Mouse (Mus musculus): Measurements from ENCODE around the gene Samd10. TPM values are rescaled to one million over a fixed set of nuclear protein-coding genes. Genes with fewer than 3 reads are reported as not detected.

The Samd10 gene
- polyA plus RNA-seq, 1 experiment from 2014 or later, result 90.1 TPM

DNA sequence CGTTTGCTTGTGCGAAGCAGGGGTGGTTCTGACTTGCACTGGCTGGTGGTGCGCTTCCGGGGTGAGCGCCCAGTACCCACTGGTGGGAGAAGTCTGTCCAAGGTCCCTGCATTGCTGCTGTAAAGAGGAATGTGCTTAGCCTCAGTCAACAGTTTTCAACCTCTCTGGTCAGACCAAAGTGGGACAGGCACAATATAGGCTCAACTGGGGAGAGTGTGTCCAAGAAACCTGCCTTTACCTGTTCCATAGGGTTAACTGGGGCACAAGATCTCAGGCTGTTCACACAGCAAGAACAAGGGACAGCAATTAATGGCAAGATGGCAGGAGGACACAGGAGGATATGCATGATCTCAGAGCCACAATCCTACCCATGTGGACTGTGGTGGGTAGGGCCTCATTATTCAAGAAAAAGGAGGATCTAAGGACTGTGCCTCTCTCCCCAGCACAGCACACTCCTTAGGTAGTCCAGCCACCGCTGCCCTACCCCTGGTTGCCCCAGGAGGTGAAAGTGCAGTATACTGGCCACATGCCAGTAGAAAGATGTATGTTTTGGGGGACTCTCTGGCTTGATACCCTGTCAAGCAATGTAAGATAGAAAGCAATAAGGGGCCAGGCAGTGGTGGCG is 24.0 kb downstream of the Samd10 start:
- Histone ChIP-seq H3K4me3 (ENCODE audit: low read depth, low read length) (no peak overlapping the region), H3K27me3 (ENCODE audit: control insufficient read depth, insufficient read depth, low read length) (no peaks in the 10 kb centered on the region), H3K9me3 (ENCODE audit: control insufficient read depth, low read length) (no peaks in the 10 kb centered on the region), H3K27ac (ENCODE audit: low read depth, low read length) (no peak overlapping the region), H3K9ac (ENCODE audit: low read length) (no peak overlapping the region), H3K4me2 (ENCODE audit: low read depth) (no peak overlapping the region), H3K36me3 (ENCODE audit: control insufficient read depth, insufficient read depth, low read length) (no peaks in the 10 kb centered on the region), H3K4me1 (ENCODE audit: control insufficient read depth, insufficient read depth, low read length) (no peaks in the 10 kb centered on the region)
- DNase-seq (ENCODE audit: low spot score) (no peak), ATAC-seq (ENCODE audit: insufficient read depth, low FRiP score, low TSS enrichment) (no peak)
- WGBS, result 94% methylated on average over 7 of the region's 7 CpGs

GRCm38 (mm10) chr2:181573961-181574360 is 25.1 kb downstream of the Samd10 start:
- H3K36me3 ChIP-seq (ENCODE audit: control insufficient read depth, insufficient read depth, low read length), result no peaks in the 10 kb centered on the region
- no peak overlapping the region for H3K9ac ChIP-seq (ENCODE audit: low read length)
- no peaks in the 10 kb centered on the region for H3K27me3 ChIP-seq (ENCODE audit: control insufficient read depth, insufficient read depth, low read length)
- H3K9me3 ChIP-seq (ENCODE audit: control insufficient read depth, low read length), result no peaks in the 10 kb centered on the region
- no peaks in the 10 kb centered on the region for H3K4me1 ChIP-seq (ENCODE audit: control insufficient read depth, insufficient read depth, low read length)
- 97% methylated on average over 9 of the region's 9 CpGs for WGBS
- no peak for DNase-seq (ENCODE audit: low spot score)
- no peak for ATAC-seq (ENCODE audit: insufficient read depth, low FRiP score, low TSS enrichment)
- no peak overlapping the region for H3K4me3 ChIP-seq (ENCODE audit: low read depth, low read length)
- no peak overlapping the region for H3K4me2 ChIP-seq (ENCODE audit: low read depth)
- H3K27ac ChIP-seq (ENCODE audit: low read depth, low read length), result no peak overlapping the region

DNA sequence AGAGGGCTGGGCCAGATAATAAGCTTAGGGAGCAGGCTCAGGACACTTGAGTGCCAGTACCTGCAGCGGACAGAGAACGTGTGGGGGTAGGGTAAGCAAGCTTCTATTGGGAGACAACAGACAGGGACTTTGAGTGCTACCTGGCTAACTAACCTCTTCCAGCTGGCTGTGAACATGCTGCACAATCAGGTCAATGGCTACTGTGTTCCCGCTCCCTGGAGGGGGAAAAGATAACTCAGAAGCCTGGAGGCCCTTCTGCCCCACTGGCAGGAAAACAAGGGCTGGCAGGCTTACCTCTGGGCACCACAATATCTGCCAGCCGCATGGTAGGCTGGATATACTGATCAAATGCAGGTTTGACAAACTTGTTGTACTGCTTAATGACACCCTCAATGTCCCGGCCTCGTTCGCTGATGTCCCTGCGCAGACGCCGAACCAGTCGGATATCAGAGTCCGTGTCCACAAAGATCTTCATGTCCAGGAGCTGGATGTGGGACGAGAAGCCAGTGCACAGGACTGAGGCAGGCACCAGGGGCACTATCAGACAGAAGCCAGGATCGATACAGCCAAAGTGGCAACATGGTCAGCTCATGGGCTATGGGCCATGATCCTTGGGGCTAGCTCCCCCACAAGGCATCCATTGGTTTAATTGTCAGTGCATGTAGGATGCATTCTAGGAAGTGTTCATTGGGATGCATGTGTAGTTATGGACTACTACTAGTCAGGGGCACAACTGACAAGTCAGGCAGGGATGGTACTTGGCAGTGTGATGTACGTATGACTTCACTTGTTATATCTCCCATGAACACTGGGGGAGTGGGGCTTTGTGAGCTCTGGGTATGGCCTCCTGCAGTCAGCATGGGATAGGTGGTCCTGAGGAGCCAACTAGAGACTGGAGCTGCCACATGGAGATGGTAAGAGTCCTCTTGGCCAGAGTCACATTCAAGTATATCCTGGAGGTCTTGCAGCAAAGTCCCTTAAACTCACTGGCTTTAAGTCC is 25.8 kb downstream of the Samd10 start:
- Histone ChIP-seq H3K4me1 (ENCODE audit: control insufficient read depth, insufficient read depth, low read length) (no peaks in the 10 kb centered on the region), H3K27ac (ENCODE audit: low read depth, low read length) (no peak overlapping the region), H3K27me3 (ENCODE audit: control insufficient read depth, insufficient read depth, low read length) (no peaks in the 10 kb centered on the region), H3K4me2 (ENCODE audit: low read depth) (no peak overlapping the region), H3K9me3 (ENCODE audit: control insufficient read depth, low read length) (no peaks in the 10 kb centered on the region), H3K9ac (ENCODE audit: low read length) (no peak overlapping the region), H3K36me3 (ENCODE audit: control insufficient read depth, insufficient read depth, low read length) (no peaks in the 10 kb centered on the region), H3K4me3 (ENCODE audit: low read depth, low read length) (no peak overlapping the region)
- ATAC-seq (ENCODE audit: insufficient read depth, low FRiP score, low TSS enrichment) (no peak), DNase-seq (ENCODE audit: low spot score) (no peak)
- 91% methylated on average over 15 of the region's 15 CpGs for WGBS

DNA sequence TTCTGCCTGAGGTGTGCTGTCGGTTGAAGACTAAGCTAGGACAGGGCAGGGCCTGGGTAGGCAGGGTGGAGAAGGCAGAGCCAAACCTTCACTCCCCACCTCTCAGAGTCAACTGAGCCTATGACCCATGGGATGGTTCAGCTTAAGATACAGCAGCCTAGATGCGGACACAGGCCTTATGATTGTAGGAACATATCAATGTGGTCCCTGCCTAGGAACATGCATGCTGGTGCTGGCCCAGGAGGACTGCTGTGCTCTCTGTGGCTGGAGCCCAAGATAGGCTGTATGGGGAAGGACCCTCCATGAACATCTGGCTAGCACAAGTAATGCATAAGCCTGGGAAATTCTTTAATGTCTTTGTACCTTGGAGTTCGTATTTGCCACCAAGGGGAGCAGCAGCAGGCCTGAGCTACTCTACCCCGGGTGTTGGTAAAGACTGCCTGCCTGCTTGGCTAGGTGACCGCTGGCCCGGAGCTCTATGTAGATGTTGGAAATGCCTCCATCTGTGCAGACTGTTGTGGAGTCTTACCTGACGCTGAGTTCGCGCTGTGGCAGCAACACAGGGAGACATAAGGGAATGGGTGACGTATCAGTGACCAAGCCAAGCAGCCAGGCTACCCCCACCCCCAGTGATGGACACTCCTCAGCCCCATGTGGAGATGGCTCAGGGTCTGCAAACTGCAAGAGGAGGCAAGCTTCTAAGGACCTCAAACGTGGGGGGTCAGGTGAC is 26.9 kb downstream of the Samd10 start:
- Histone ChIP-seq H3K9me3 (ENCODE audit: control insufficient read depth, low read length) (no peaks in the 10 kb centered on the region), H3K27ac (ENCODE audit: low read depth, low read length) (no peak overlapping the region), H3K4me1 (ENCODE audit: control insufficient read depth, insufficient read depth, low read length) (no peaks in the 10 kb centered on the region), H3K4me3 (ENCODE audit: low read depth, low read length) (no peak overlapping the region), H3K27me3 (ENCODE audit: control insufficient read depth, insufficient read depth, low read length) (no peaks in the 10 kb centered on the region), H3K4me2 (ENCODE audit: low read depth) (no peak overlapping the region), H3K9ac (ENCODE audit: low read length) (no peak overlapping the region), H3K36me3 (ENCODE audit: control insufficient read depth, insufficient read depth, low read length) (no peaks in the 10 kb centered on the region)
- DNase-seq (ENCODE audit: low spot score) (no peak), ATAC-seq (ENCODE audit: insufficient read depth, low FRiP score, low TSS enrichment) (no peak)
- 89% methylated on average over 11 of the region's 11 CpGs for WGBS

DNA sequence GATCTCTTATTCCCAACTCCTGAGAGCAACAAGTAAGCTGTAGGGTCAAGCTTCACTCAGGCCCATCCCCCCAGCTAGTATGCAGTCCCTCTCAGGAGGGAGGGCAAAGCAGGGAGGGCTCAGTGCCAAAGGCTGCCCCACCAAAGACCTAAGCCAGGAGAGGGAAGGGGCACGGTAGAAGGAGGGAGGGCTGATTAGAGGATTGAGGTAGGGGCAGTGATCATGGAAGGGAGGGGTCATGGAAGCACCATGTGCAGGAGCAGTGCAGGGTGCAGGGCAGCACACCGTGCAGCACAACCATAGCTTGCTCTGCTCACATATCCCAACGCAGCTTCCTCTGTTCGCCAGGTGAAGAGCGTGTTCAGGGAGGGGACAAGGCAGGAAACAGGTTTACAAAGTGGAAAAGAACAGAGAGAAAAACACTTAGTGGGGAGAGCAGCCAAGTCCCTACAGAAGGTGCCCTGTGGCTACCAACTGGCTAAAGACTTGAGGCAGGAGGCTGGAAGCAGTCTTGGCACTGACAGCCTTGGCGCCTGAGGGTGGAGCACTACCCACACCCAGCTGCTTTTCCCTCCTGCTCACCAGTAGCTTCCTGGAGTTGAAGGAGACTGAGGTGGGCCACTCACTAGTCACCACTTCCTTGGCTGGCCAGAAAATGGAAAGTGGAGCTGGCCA is 28.0 kb downstream of the Samd10 start:
- Histone ChIP-seq H3K9ac (ENCODE audit: low read length) (no peak overlapping the region), H3K4me2 (ENCODE audit: low read depth) (no peak overlapping the region), H3K4me1 (ENCODE audit: control insufficient read depth, insufficient read depth, low read length) (no peaks in the 10 kb centered on the region), H3K9me3 (ENCODE audit: control insufficient read depth, low read length) (no peaks in the 10 kb centered on the region), H3K27me3 (ENCODE audit: control insufficient read depth, insufficient read depth, low read length) (no peaks in the 10 kb centered on the region), H3K36me3 (ENCODE audit: control insufficient read depth, insufficient read depth, low read length) (no peaks in the 10 kb centered on the region), H3K4me3 (ENCODE audit: low read depth, low read length) (no peak overlapping the region), H3K27ac (ENCODE audit: low read depth, low read length) (no peak overlapping the region)
- ATAC-seq (ENCODE audit: insufficient read depth, low FRiP score, low TSS enrichment) (no peak), DNase-seq (ENCODE audit: low spot score) (no peak)
- 67% methylated on average over 6 of the region's 6 CpGs for WGBS

GRCm38 (mm10) chr2:181570375-181570774 is 28.6 kb downstream of the Samd10 start:
- Histone ChIP-seq H3K9ac (ENCODE audit: low read length) (no peak overlapping the region), H3K4me3 (ENCODE audit: low read depth, low read length) (no peak overlapping the region), H3K4me1 (ENCODE audit: control insufficient read depth, insufficient read depth, low read length) (no peaks in the 10 kb centered on the region), H3K36me3 (ENCODE audit: control insufficient read depth, insufficient read depth, low read length) (no peaks in the 10 kb centered on the region), H3K4me2 (ENCODE audit: low read depth) (no peak overlapping the region), H3K27me3 (ENCODE audit: control insufficient read depth, insufficient read depth, low read length) (no peaks in the 10 kb centered on the region), H3K9me3 (ENCODE audit: control insufficient read depth, low read length) (no peaks in the 10 kb centered on the region), H3K27ac (ENCODE audit: low read depth, low read length) (no peak overlapping the region)
- 86% methylated on average over 8 of the region's 8 CpGs for WGBS
- DNase-seq (ENCODE audit: low spot score) (no peak), ATAC-seq (ENCODE audit: insufficient read depth, low FRiP score, low TSS enrichment) (no peak)

- ATAC-seq (ENCODE audit: insufficient read depth, low FRiP score, low TSS enrichment) (no peak), DNase-seq (ENCODE audit: low spot score) (no peak)
- Histone ChIP-seq H3K36me3 (ENCODE audit: control insufficient read depth, insufficient read depth, low read length) (no peaks in the 10 kb centered on the region), H3K4me3 (ENCODE audit: low read depth, low read length) (no peak overlapping the region), H3K4me2 (ENCODE audit: low read depth) (no peak overlapping the region), H3K27ac (ENCODE audit: low read depth, low read length) (no peak overlapping the region), H3K9ac (ENCODE audit: low read length) (no peak overlapping the region), H3K27me3 (ENCODE audit: control insufficient read depth, insufficient read depth, low read length) (no peaks in the 10 kb centered on the region), H3K4me1 (ENCODE audit: control insufficient read depth, insufficient read depth, low read length) (no peaks in the 10 kb centered on the region), H3K9me3 (ENCODE audit: control insufficient read depth, low read length) (no peaks in the 10 kb centered on the region)
- 96% methylated on average over 10 of the region's 10 CpGs for WGBS
Observed at GRCm38 (mm10) chr2:181569856-181570255, 29.2 kb downstream of the Samd10 start.

DNA sequence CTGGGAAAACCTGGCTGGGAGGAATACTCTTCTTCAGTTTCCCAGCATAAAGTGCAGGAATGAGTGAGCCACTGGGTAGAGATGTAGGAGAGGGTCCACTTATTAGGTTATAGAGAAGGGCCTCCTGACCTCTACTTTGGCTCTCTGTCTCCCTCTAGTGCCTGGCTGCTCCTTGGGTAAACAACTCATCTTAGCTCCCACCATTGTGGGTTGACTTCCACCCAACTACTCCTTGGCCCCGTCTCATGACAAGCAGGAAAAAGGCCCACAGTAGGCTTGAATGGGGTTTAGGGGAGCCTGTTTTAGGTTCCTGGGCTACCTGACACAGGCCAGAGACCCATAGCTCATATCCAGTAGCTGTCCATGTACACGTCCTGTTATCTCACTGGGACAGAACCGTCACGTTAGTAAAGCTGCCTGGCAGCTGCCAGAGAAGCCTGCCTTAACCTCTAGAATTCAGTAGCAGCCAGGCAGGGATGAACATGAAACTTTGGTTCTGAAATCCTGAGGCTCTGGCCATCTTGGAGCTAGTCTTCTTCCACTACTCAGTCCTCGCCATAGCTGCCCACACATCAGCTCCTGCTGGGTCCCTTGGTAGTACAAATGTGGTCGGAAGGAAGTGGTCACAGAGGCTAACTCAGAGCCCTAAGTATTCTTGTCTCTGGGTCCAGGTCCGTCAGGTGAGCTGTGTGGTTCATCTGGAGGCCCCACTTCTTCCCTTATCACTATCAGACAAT is 30.6 kb downstream of the Samd10 start:
- ATAC-seq (ENCODE audit: insufficient read depth, low FRiP score, low TSS enrichment), result no peak
- Histone ChIP-seq H3K4me2 (ENCODE audit: low read depth) (no peak overlapping the region), H3K36me3 (ENCODE audit: control insufficient read depth, insufficient read depth, low read length) (no peaks in the 10 kb centered on the region), H3K27me3 (ENCODE audit: control insufficient read depth, insufficient read depth, low read length) (no peaks in the 10 kb centered on the region), H3K9ac (ENCODE audit: low read length) (no peak overlapping the region), H3K9me3 (ENCODE audit: control insufficient read depth, low read length) (no peaks in the 10 kb centered on the region), H3K4me1 (ENCODE audit: control insufficient read depth, insufficient read depth, low read length) (no peaks in the 10 kb centered on the region), H3K4me3 (ENCODE audit: low read depth, low read length) (no peak overlapping the region), H3K27ac (ENCODE audit: low read depth, low read length) (no peak overlapping the region)
- 78% methylated on average over 7 of the region's 7 CpGs for WGBS
- DNase-seq (ENCODE audit: low spot score), result no peak
